Mouse (Mus musculus) liver, embryonic 14 days (tissue): ENCODE data around the gene Ctcfl. TPM values are rescaled to one million over a fixed set of nuclear protein-coding genes. Genes with fewer than 3 reads are reported as not detected.

Source experiments
- polyA plus RNA-seq: library from polyadenylated mRNA; depleted of rRNA; stranded (reverse); fragments of >200 nt; gene quantifications from 2 replicates; pipeline ENCODE4 v1.2.3, GENCODE M21; 2012; rRNA removed

The Ctcfl gene
- 0.01 TPM in 1 of 2 replicates, not detected in the other for polyA plus RNA-seq

DNA sequence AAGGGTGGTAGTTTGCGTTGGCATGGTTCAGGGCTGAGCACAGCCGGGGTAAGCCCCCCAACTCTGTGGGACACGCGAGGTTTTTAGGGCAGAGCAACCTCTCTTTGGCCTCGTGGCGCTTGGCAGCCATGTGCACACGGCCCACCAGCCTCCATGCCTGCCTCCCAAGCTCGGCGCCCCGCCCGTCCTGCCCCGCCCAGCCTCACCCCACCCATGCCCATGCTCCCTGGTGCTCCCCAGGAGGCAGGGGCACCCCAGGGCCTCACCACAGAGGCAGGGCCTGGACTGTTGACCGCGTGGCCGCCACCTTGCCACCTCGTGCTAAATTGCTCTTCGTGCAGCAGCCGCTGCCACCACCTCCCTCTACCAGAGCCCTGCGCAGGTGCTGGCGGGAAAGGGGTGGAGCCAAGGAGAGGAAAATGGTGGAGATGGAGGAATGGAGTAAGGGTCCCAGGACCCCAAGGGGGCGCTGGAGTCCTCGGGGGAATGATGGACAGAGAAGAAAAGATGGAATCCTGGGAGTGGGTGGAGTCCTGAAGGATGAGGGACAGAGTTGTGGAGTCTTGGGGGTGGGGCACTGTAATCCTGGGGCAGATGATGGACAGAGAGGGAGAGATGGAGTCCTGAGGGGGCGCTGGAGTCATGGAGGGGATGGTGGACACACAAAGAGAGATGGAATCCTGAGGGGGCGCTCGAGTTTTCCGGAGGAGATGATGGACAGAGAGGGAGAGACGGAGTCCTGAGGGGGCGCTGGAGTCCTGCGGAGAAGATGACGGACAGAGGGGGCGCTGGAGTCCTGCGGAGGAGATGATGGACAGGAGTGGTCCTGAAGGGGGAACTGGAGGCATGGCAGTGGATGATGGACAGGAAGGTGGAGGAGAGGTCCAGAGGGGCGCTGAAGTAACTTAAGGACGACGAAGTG, at the start of gene Ctcfl:
TSS of gene Ctcfl (minus strand) at position 503 of the 922 bp plus-strand sequence.

GRCm38 (mm10) chr2:173152436-173153151, 33.3 kb upstream of the Ctcfl start, which contains the start of gene Pck1:
Gene Pck1 (plus strand): TSS chr2:173153048.

Other genes starting within 250 kb of the Ctcfl start
- 1.4 TPM in 2 replicates for gene Bmp7, start 179.2 kb downstream of the Ctcfl start, polyA plus RNA-seq
- 0.01 TPM in 2 replicates for gene Spo11, start 141.8 kb downstream of the Ctcfl start, polyA plus RNA-seq
- 43.2 and 47.6 TPM in 2 replicates for gene Rae1, start 119.4 kb downstream of the Ctcfl start, polyA plus RNA-seq
- gene Rbm38, start 99.0 kb downstream of the Ctcfl start, polyA plus RNA-seq: 211 and 254 TPM in 2 replicates
- 0.10 and 0.14 TPM in 2 replicates for gene Pck1, start 33.5 kb upstream of the Ctcfl start, polyA plus RNA-seq
- 0.66 and 0.77 TPM in 2 replicates for gene Zbp1, start 99.4 kb upstream of the Ctcfl start, polyA plus RNA-seq
- 0.28 and 0.48 TPM in 2 replicates for gene Pmepa1, start 157.0 kb upstream of the Ctcfl start, polyA plus RNA-seq